Mouse (Mus musculus) CD8-positive naive resting alpha-beta T cell, adult 2 months (primary cell): ENCODE results near the gene Tent5a.

Experiments
- DNase-seq, 2 experiments: peaks; one replicate each; pipeline ENCODE4 v3.0.0; 2022; ENCODE audit warnings: low read depth in 2 of 2, low spot score in 2 of 2

The Tent5a gene

DNA sequence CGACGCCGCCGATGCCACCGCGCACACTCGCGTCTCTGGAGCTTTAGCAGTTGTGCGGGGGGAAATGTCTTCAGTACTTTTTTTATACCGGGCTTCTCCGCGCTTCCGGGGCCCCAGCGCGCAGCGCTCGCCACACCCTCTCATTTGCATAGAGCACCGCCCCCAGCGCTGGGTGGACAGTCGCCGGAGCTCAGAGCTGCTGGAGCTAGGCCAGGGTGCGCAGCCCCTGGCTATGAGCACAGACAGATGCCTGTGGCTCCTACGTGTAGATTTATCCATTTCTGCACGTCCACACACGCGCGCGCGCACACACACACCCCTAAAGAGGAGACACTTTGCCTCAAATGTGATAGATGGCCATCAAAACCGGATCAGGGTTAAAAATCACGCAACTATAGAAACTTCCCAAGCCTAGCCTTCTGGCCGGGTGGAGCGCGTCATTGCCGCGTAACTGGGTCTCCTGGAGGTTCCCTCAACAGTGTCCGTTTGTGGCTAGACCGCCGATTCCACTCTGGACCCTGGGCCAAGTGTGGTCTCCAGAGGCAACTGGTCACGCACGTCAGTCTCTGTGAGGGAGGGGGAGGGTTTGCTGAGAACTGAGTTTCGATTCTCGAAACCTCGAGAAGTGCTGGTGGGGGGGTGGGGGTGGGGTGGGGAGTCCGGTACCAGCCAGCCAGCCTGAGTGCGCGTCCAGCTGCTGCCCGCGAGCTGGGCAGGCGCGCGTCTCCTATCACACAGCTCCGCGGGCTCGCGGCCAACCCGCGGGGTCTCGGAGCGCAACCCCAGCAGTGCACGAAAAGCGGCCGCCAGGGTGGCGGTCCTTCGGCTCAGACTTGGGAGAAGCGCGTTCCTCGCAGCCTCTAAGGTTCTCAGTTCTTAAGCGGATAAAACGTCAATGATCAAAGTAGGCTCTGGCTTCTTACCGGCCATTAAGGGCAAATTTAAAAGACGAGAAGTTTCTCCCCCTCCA, at the start of gene Tent5a:
Tent5a (minus strand) TSS at position 107 of the 970 bp plus-strand sequence.
- peak; percentile 69 to 70 for DNase-seq

DNA sequence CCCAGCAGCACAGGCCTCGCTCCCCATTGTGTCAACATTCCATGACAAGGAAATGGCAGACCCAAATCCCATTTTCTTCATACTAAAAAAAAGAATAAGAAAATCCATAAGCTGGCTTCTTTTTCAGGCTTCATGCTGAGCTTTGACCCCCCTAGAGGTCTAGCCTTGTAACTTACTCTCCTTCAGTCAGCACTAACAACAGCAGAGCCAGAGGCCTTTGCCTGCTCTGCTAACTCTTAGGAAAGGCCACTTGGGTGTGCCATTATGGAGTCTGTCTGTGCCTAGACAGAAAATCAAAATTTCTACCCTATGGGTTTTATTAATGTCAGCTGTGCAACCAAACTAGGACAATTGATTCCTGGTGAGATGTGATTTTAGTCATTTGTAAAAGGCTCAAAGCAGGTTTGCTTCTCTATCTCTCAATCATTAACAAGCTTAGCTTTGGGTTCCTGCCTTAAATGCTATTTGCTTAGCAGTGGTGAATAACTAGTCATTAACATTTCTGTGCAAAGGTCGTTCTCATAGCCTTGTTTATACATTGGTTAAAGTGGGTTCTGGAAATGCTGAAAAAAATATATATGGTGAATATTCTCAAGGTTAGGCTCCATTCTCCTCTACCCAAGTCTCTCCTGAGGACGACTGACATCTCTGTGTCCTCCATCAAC, 49.6 kb upstream of the Tent5a start:
- no peak for DNase-seq

- no peak for DNase-seq
Measured at GRCm38 (mm10) chr9:85375152-85375551, 48.0 kb upstream of the Tent5a start.

GRCm38 (mm10) chr9:85372034-85372433, 44.9 kb upstream of the Tent5a start:
- no peak for DNase-seq

DNA sequence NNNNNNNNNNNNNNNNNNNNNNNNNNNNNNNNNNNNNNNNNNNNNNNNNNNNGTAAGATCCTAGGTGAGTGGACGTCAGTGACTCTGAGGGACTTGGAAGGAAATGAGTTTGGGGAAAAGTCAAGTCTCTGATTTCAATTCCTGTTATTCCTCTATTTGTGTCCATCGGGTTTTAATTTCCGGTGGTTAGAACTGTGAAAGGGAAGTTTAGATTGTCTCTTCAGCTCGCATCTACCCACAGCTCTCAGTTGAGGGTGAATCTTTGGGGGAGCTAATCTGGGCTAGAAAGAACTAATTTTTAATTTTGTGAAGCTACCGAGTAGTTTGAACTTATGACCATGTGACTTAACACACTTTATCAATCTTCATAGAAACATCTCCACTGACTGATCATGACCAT, 42.4 kb upstream of the Tent5a start:
- no peak for DNase-seq

DNA sequence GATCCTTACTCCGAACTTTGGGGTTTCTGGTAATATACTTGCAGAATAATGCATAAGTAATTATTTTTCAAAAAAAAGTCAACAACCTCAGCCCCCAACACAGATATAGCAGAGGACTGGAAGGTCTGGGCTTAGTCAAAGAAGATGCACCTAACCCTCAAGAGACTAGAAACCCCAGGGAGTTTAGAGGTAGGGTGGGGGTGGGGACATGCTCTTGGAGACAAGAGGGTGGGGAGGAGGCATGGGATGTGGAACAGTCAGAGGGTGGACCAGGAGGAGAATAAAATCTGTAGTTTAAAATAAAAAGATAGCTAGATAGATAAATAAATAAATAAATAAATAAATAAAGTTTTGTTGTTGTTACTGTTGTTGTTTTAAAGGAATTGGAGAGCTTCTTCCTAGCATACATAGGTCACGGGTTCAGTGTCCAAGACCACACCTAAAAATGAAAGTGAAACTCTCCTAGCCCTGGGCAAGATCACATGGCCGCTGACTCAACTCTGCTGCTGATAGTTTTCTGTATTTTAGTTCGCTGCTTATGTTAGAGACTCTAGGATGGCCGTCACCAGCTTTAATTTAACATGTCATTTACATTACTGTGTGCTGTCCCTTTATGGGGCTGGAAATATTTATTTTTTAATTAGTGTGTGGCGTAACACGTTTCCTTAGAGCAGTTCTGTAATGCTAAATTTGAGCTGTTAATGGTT, 30.2 kb upstream of the Tent5a start:
- DNase-seq = no peak

DNA sequence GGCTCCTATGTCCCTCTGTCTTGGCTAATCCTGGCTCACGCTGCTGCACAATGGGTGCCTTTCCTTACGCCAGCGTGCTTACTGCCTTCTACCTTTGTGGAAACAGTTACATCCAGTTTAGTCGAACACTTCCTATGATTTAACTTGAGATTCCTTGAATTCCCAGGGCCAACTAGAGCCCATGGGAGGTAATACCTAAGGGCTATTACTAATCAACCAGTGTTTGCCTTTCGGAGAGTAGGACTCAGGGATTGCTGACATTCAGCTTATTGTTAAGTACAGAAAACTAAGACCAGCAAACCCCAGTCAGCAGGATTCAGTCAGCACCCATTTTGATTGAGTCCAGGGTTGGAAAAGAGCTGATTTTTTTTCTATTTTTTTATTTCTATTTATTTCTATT, 28.4 kb upstream of the Tent5a start:
- DNase-seq = no peak

DNA sequence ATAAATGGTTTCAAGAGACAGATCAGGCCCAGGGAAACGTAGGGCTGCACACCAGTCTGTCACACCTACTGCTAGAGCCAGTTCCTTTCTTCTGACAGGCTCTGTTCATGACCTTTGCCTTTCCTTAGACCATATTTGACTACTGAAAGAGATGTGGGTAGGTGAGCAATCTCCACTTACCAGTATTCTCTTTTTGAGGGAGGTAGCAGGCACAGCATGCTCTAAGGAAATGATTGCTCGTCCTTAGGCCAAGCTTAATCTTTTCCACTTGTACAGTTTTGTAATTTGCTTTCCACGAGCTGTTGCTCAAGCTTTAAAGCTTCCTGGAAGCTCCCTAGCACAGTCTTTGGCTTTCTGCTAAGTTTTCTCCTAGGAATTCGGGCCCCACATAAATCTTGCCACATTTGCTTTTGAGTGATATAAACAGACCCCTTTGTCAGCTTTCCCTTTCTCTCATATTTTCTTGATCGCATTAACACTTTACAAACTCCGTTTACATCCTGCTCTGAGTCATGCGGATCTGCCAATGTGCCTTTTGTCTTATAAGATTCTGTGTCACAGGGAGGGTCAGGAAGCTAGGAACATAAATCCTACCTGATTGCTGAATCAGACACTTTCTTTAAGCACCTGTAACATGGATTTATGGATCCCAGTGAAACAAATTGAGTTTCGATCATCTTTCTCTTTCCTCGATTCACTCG, 20.8 kb upstream of the Tent5a start:
- no peak for DNase-seq

GRCm38 (mm10) chr9:85342892-85343785, 16.0 kb upstream of the Tent5a start:
- DNase-seq = no peak

- DNase-seq = no peak
Measured at GRCm38 (mm10) chr9:85340303-85340702, 13.2 kb upstream of the Tent5a start.

DNA sequence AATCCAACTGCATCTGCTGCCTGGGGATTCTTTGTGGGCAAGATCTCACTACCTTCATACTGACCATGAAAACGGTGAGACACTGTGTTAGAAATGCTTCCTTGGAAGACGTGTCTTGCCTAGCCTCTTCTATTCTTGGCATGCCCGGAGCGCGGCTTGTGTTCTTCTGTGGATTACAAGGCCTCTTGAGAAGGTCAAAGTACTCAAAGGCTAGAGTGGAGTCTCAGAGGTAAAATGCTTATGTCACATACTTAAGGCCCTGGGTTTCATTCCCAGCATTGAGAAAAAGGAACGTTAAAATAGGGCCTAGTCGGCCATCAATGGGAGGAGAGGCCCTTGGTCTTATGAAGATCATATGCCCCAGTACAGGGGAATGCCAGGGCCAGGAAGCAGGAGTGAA, 8.9 kb upstream of the Tent5a start:
- DNase-seq = no peak

- DNase-seq = no peak
Measured at GRCm38 (mm10) chr9:85331521-85331920, 4.4 kb upstream of the Tent5a start.

- DNase-seq = peak; percentile 80 to 86
Measured at GRCm38 (mm10) chr9:85328259-85328658, 1.1 kb upstream of the Tent5a start.

GRCm38 (mm10) chr9:85326292-85327241, 581 bp downstream of the Tent5a start:
- DNase-seq = peak; percentile 21 to 49

DNA sequence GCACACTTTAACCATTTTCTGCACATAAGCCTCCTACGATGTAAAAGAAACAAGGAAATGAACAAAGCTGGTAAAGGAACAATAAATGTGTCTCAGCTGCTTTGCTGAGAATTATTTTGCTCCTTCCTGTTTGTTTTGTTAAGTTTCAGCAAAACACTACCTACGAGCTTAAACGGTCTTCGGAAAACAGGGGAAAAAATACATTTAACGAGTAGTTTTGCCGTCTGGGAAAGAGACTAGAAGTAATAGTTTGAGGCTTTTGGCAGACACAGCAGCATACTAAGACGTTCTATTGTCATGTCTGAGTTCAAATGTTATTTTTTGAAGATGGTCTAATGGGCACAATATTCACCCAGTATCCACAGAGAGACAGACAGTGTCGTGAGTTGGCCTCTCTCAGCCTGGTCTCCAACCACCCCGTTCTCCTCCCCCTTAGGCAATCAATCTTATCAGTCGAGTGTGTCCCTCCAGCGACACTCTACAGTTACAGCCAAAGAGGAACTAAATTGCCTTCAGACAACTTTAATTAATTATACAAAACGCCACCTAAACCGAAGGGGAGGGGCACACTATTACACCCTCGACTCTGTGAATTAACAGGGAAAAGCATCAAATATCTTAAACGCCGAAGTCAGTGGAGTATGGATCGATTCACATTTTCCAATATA, 1.8 kb downstream of the Tent5a start:
- DNase-seq = no peak

DNA sequence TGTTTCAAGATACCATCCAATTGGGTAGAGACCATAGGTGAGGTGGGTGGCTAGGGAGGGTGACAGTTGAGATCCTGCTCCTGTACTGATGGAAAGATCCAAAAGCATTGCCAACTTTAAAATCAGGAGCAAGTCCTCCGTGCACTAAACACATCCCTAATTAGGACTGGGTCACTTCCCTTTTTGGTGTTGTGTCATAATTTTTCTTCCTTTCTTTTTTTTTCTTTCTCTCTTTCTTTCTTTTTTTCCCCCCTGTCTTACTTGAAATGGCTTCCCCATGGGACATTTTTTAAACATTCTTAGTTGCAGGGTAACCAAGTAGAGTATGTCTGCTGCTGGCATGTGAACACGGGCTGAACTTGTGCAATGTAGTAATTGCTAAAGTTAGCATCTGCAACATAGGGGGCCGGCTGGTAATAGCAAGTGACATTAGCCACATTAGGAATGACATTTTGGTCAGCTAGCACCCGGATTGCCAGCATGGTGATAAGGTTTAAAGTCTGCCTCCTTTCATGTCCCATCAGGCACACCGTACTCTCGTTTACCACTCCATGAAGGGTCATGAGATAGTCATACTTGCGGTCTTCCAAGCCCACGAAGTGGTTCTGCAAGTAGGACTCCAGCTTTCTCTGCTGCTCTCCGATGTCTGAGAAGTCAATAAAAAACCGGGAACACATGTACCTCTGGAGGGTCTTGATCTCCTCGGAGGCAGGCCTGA, 2.8 kb downstream of the Tent5a start:
- DNase-seq = no peak

DNA sequence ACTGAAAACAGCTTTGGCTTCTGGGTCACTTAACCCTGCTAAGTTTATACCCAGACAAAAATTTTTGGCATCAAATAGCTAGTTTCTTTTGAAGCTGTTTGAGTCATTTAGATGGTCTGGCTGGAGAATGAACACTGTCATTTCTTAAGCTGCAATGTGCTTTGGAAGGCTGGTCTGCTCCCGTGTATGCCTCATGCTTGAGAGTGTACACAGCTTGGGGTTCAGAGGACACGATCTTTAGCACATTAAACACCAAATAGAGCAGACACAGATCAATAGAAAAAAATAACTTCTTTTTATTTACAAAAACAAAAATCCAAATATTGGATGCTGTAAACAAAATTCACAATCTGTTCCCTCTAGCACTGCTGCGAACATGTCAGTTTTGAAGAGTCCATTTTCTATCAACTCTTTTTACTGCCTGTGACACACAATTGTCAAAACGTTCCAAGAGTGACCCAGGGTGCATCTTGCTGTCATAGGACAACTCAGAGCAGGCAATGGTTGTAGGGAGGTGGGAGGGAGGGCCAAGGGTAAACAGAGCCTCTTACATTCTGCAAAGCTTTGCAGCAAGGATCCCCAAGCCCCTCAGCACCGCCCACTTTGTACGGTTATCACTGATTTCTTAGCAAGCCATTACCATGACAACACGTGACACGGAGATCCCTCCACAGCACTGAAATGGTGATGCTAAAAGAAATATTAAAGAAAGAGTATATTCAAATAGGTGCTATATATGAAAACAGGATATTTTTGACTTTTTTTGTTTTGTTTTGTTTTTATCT, 6.8 kb downstream of the Tent5a start:
- no peak for DNase-seq
